Mouse (Mus musculus): ENCODE results near the gene Asb3.

The Asb3 gene

DNA sequence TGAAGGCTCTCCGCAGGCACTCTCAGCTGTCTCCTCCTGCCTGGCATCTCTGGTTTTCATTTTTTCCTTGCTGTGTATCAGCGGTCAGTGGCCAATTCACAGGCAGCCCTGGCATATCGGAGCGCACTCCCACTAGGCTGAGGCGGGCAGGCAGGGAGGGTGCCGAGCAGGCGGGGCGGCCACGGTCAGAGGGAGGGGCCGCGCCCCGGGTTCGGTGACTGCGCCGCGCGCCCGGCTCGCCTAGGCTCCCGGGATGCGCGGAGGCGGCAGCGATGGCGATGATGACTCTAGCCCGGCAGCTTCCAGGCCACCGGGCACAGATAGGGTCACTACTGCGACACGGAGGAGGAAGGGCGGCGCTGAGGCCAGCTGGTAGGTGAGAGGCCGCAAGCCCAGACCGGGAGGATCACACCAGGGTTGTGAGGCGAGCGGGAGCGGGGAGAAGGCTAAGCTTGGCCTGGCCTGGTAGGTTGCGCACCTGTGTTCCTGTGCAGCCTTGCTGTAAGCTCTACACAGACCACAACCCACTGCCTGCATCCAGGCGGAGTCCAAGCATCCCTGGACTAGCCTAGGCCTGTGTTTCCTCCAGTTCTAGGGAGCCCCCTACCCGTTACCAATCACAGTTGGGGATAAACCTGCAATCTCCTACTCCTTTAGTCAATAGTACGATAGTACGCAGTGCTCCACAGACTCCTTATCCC, at the start of gene Asb3, which contains the start of gene Gpr75:
TSS of gene Asb3 (plus strand) at position 246 of the 701 bp plus-strand sequence.
TSS of gene Gpr75 (plus strand) at position 188 of the 701 bp plus-strand sequence.
- peak; percentile 38 to 63 for DNase-seq (ENCODE audit: low spot score in 2 of 2)

DNA sequence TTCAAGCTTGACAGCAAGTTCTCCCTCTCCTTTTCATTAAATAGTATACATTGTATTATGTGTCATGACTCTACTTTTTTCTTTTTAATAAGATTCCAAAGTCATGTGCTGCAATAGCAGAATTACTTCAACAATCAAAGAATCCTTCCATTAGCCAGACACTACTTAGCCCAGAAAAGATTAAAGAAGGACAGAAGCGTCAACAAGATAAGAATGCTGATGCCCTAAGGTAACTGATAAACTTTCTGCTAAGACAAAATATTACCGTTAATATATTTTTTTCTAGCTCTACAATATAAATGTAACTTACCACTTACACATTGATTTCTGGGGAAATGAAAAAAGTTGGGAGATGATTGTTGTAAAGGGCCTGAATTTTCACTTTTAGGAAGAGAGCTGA, 46.4 kb upstream of the Asb3 start:
- no peak for DNase-seq (ENCODE audit: low spot score in 2 of 2)

DNA sequence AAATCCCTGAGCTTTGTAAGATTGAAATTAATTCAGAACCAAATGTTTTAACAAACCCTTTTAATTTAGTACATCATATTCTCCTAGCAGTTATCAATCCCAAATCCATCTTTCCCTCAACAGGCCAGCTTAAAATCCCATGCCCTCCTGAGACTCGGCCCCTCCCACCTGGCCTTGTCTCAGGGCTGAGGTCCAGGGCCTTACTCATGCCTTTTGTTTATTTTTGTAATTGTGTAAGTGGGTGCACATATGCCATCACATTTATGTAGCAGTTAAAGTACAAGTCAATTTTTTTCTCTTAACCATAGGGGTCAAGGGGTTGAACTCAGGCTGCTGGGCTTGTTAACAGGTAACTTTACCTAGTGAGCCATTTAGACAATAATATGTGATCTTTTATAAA, 40.9 kb upstream of the Asb3 start:
- DNase-seq (ENCODE audit: low spot score in 2 of 2), result no peak

DNA sequence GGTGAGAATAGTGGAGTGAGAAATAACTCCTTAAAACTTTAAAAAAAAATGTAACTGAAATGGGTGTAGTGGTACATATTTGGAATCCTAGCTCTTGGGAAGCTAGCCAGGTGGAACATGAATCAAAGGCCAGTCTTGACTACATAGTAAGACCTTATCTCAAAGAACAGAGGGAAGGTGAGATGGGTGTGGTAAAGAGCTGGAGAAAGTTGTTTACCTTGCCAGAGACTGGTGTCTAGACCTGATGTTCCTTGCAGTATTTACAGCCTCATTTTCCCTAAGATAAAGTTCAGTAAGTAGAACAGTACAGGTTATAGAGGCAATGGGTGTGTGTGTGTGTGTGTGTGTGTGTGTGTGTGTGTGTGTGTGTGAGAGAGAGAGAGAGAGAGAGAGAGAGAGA, 12.8 kb upstream of the Asb3 start:
- DNase-seq (ENCODE audit: low spot score in 2 of 2), result no peak

DNA sequence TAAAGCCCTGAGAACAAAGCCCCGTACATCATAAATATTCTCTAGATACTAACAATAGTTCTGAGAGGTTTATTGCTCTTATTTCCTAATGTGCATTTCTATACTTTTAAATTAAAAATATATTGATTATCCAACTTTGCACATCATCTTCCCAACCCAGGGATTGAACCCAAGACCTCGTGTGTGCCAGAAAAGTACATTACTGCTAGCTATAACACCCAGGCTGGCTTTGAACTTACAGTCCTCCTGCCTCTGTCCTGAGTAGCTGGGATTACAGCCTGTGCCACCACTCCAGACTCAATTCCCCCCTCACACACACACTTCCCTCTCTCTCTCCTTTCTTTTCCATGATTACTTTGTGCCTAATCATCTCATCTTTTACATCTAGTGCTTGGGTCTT, 2.9 kb downstream of the Asb3 start:
- DNase-seq (ENCODE audit: low spot score in 2 of 2), result no peak

DNA sequence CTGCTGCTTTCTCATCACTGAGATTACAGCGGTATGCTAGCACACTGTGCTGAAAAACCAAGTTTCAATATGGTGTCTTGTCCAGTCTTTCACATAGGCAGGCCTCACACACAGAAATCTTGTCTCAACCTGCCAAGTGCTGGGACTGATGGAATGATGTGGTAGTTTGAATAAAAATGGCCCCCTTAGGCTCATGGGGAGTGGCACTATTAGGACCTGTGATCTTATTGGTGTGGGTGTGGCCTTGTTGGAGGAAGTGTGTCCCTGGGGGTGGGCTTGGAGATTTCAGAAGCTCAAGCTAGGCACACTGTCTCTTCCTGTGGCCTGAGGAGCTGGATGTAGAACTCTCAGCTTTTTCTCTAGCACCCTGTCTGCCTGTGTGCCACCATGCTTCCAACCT, 11.0 kb downstream of the Asb3 start:
- no peak for DNase-seq (ENCODE audit: low spot score in 2 of 2)

DNA sequence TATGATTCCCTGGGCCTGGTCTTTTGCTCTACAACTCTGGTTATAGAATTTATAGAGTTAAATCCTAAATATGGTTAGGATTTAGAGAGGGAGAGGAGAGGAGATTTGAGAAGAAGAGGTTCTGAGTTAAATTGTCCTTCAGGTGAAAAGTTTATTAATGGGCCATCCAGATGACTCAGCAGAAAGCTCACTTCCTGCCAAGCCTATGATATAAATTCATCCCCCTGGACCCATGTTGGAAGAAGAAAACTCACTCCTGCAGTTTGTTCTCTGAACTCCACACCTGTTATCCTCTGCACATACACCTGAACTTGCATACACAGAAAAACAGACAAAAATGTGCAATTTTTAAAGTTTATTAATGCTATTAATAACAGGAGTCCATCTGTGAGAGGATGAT, 14.1 kb downstream of the Asb3 start:
- DNase-seq (ENCODE audit: low spot score in 2 of 2), result no peak

DNA sequence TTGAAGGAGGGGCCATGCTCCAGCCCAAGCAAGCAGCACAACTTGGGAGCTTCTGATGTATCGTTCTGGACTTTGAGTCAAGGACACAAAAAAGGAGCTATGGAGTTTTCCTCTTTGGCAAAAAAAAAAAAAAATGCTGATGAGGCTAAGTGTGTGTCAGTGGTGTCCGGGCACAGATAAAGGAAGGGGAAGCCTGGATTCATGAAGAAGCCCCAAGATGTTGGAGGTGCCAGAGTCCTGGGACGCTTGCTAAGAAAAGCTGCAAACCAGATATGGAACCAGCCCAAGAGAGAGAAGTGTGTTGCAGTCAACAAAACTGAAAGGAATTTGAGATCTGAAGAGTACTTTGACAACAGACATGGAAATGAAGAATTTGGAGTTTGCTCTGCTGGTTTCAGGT, 27.1 kb downstream of the Asb3 start:
- no peak for DNase-seq (ENCODE audit: low spot score in 2 of 2)

DNA sequence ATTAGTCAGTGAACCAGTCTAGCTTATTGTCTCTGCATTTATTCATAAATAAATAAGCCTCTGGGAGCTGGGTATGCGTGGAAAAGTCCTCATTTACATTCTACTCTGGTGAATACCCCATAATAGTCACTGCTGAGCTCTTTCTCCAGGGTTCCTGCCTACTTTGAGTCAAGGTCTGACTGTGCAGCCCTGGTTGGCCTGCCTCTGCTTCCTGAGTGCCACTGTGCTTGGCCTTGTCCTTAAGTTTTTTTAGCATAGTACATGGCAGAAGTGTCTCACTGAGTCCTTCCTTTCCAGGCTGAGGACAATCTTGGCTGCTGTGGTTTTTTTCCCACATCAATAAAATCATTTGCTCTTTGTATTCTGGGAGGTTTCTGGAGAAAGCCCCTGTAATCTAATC, 35.4 kb downstream of the Asb3 start:
- no peak for DNase-seq (ENCODE audit: low spot score in 2 of 2)

DNA sequence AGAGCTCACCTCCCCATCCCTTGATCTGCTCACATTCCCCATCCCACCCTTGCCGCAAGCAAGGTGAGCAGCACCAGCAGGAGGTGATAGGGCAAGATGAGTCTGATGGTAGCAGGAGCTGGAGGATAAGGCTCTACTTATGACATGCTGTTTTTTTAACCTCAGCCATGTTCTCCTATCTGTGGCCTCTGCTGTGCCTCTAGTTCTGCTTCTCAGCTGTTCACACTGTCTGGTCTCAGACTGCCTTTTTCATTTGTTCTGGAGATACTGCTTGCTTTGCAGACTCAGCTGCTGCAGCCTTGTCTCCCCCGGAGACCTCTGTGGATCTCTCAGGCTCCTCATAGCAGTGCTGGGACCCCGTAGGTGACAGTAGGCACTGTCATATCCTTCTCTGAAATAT, 38.1 kb downstream of the Asb3 start:
- no peak for DNase-seq (ENCODE audit: low spot score in 2 of 2)

DNA sequence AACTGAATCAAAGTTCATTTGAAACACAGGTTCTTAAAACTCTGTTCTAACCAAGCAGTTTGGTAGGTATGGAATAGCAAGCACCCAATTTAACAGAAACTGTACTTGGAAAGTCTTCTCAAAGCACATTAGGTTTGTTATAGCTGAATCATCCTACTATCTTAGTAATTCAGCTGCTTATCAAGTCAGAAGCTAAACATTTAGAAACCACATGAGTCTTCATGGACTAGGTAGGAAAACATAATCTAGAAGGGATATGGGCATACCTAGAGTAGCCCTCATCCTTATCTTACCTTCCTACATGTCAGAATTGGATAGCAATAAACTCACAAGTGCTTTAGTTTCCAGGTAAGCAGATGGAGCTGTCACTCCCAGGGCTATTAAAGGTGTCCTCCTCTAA, 42.9 kb downstream of the Asb3 start:
- DNase-seq (ENCODE audit: low spot score in 2 of 2), result no peak

DNA sequence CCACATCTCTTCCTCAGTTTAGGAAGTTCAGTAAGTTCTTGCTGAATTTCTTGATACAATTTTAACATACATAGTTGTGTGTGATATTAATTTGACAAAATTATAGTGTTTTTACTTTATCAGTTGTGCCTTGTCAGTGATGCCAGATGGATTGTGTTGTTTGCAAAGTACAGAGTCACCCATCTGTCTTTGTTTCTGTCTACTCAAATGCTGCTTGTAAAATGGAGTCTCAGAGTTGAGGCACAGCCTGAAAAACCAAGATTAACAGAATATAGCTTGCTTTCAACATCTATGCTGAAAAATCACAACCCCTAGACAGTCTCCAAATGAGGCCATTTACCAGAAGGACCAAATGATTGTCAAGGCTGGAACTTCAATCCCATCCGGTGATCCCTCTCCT, 43.3 kb downstream of the Asb3 start:
- no peak for DNase-seq (ENCODE audit: low spot score in 2 of 2)

DNA sequence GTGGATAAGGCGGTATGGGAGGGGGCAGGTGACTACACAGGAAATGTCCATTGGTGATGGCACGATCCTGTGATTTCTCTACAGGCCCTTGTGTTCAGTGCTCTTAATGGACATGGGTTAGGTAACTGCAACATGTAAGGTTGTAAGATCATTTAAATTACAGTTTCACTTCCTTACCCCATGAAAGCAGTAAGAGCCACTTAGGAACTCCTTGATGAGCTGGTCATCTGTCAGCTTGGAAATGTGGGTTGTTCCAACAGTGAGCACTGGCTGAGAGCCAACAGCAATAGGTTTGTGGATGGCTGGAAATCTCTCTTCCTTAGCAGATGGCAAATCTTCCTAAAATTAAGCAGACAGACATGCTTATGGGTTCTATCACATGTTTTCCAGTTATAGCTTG, 58.3 kb downstream of the Asb3 start:
- no peak for DNase-seq (ENCODE audit: low spot score in 2 of 2)

DNA sequence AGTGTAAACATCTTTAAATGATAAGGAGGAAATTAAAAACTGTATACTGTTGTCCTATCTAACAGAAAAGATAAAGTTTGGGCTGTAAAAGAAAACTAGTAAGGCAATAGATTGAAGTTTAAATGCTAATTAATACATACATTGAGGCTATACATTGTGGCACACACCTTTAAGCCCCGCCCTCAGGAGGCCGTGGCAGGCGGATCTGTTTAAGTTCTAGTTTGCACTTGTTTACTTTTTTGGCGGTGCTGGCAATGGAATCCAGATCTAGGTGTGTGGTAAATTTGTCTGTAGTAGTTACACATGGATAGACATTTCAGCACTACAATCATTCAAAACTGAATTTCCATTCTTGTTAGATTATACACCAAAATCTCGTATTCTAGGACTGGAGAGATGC, 67.6 kb downstream of the Asb3 start:
- no peak for DNase-seq (ENCODE audit: low spot score in 2 of 2)

DNA sequence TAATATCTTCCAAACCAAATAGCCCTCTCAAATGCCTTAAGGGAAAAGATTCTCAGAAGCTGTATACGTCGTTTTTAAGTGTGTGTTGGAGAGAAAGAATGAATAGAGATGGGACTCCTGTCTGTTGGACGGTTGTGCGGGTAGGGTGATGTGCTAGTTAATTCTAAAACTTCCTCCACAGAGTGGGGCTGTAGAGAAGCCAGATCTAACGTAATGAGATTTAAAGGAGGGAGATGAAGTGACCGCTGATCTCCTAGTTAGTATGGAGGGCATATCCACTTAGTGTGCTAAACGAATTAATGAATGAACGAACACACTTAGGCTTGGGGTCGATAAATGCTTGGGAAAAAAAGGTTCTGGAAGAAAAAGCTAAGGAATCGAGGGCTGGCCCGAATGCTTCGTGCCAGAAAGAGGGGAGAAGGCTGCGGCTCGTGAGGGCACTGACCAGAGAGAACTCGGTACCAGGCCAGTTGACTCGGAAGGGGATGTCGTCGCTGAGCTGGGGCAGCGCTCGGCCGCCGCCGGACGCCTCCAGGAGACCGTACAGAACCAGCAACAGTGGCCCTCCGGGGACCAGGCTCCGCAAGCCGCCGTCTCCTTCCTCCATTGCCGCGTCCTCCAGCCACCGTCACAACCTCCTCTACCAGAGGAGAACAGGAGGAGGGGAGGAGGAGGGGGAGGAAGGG, 68.4 kb downstream of the Asb3 start:
- DNase-seq (ENCODE audit: low spot score in 2 of 2), result peak; percentile 21 to 60

DNA sequence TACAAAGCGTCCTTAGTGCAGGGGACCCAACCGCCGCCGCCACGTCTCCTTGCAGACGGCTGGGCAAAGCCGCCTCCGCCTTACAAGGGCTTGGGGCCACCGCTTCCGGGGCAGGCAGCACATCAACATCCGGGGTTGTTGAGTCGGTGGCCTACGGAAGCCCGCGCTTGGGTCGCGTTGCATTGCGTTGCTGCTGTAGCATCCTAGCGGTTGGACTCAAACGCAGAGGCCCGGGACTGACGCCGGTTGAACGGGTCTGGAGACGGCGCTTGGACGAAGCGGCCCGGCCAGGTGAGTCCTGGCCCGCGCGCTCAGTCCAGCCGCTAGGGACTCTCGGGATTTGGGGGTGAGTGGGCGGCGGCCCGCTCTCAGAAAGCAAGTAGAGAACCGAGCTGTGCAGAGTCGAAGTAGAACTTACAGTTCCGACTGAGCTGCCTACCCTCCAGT, 69.1 kb downstream of the Asb3 start, which contains the start of gene Erlec1:
TSS of gene Erlec1 (minus strand) at position 57 of the 447 bp plus-strand sequence.
- peak; percentile 81 to 87 for DNase-seq (ENCODE audit: low spot score in 2 of 2)

DNA sequence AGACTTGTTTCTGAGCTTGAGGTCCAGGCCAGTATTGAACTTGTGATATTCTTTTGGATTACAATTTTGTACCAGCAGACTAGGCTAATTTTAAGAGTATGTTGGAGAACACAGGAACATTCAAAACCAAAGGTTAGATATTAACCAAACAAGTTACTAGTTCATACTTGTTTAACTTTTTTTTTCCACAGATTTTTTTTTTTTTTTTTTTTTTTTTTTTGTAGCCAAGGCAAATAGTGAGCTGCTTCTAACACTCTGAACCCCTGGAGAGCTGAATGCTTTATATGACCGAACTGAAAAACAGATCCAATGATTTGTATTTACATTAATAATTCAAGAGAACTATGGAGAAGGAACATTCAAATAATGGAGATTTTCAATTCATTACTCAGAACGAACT, 100.0 kb downstream of the Asb3 start:
- DNase-seq (ENCODE audit: low spot score in 2 of 2), result no peak

DNA sequence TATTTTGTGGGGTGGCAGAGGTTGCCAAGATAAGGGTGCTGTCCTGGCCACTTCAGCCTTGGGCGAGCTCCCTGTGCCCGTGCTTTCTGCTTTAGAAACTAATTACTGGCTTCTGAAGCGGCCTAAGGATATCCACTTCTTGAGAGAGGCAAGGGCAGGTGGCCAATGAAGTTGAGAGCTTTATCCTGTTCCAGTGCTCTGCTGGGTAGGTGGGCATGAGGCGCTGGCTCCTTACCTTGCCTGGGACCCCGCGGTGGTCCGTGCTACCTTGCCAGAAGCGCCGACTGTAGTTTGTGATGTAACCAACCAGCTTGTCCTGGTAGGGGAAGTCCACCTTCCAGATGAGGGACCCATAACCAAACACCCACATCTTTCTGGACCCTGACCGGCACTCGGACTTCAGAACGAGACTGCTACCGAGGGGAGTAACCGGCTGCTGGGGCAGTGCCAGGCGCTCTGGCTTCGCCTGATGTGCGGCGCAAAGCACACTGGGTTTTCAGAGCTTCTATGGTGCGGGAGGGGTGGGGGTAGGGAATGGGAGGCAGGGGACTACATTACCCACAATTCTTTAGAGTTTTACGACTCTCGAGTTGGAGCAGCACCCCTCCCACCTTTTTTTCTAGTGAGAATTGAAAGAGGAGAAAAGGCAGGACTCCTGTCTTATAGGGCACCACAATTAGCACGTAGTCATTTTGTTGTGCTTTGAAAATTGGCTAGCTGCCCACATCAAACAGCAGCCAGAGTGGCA, 100.8 kb downstream of the Asb3 start, which contains the start of gene Chac2:
TSS of gene Chac2 (minus strand) at position 474 of the 748 bp plus-strand sequence.
- peak; percentile 81 to 83 for DNase-seq (ENCODE audit: low spot score in 2 of 2)

DNA sequence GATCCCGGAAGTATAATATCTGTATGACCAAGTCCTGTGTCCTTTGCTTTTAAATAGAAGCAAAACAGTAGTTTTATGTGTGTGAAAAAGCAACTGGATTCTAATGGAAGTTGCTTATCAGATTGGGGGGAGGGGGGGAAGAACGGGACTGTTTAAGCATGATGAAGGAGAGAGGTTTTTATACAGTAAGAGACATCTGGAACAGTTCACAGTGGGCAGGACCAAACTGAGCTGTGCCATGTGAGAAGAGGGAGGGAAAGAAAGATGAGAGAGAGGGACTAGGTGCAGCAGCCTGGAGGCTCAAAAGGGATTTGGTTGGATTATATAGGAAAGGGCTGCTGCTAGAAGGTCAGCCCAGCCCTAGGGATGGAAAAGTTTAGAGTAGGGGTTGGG, 101.4 kb downstream of the Asb3 start:
- DNase-seq (ENCODE audit: low spot score in 2 of 2), result no peak

DNA sequence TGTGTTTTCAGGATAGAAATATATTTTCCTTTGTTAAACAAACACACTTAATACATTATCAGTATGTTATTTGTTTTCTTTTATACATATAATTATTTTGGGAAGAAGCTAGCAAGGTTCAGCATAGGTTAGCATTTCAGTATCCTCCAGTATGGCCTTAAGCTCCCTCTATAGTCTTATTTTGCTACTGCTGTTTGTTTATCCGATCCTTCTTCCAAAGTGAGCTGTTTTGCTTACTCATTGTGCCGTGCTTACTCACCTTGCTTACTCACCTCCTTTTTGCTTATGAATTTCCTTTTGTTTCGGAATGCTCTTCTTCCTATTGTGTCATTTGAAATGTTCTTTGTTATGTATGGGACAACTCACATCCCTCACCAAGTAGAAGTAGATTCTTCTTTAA, 111.5 kb downstream of the Asb3 start:
- no peak for DNase-seq (ENCODE audit: low spot score in 2 of 2)

DNA sequence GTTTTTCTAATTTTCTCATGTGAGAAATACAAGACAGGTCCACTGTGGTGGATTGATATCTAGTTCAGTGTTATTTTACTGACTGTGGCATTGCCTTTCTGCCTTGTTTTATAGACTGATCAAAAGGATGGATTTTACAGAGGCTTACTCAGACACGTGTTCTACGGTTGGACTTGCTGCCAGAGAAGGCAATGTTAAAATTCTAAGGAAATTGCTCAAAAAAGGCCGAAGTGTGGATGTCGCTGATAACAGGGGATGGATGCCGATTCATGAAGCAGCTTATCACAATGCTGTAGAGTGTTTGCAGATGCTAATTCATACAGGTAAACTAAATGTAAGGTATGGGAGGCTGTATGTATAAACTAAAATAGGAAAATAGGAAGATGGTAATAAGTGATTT, 113.0 kb downstream of the Asb3 start:
- DNase-seq (ENCODE audit: low spot score in 2 of 2), result no peak

DNA sequence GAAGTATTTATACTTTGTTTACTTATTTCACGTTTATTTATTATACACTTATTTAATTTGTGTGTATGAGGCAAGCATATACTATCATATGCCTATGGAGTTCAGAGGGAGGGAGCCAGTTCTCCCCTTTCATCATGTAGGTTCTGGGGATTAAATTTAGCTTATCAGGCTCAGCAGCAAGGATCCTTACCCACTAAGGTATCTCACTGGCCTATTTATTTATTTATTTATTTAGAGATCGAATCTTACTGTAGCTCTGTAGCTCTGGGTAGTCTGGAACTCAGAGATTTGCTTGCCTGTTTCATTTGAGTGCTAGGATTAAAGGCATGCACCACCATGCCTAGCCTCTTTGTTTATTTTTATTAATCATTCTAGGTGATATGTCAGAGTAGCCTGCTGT, 113.5 kb downstream of the Asb3 start:
- no peak for DNase-seq (ENCODE audit: low spot score in 2 of 2)

DNA sequence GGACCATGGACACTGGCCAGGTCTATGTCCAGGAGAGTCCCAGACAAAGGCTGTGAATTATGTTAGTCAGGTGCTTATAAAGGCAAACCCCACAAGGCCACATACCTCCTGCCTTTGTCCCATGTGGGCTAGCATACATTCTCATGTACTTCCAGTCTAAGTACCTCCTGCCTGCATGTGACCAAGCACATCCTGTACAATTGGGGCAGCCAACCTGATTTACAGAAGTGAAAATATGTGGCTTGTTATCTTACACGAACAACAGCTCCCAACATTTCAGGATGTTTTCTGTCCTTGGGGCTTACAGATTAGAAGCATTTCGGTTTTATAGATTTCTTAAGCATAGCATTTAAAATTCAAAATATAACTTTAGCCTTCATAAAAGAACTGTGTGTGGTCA, 114.8 kb downstream of the Asb3 start:
- DNase-seq (ENCODE audit: low spot score in 2 of 2), result no peak
